Mouse (Mus musculus): Measurements from ENCODE around the gene Recql5.

- TF ChIP-seq CTCF (IDR thresholded peaks at IDR 0.05; ENCODE audit: borderline replicate concordance, insufficient read depth, low read length) = no peak
- TF ChIP-seq POLR2A (IDR thresholded peaks at IDR 0.05; ENCODE audit: low read depth, low read length) = no peak
Observed at GRCm38 (mm10) chr11:115975083-115975420, 41.8 kb upstream of the Recql5 start.

All from embryonic fibroblast, embryonic 13.5 days (primary cell).